Mouse (Mus musculus) liver, embryonic 16.5 days (tissue): ENCODE results near the gene Large1. TPM values are rescaled to one million over a fixed set of nuclear protein-coding genes. Genes with fewer than 3 reads are reported as not detected.

ENCODE experiments used
- ATAC-seq: fragments of 200-750 bp; cut with Nextera tagmentation; 2 replicates; pipeline ENCODE4 v1.8.0; 2017; ENCODE audit warnings: low read depth, mild to moderate bottlenecking, moderate number of reproducible peaks, moderate library complexity
- H3K27ac ChIP-seq: fragments of 300-500 bp; sonication (generic); 2 replicates; pipeline ENCODE4 v1.5.1; 2014; ENCODE audit warnings: mild to moderate bottlenecking, low read length
- H3K27me3 ChIP-seq: fragments of 300-500 bp; sonication (generic); 2 replicates; pipeline ENCODE4 v1.6.1; 2014; ENCODE audit warnings: low read depth, low read length, mixed read lengths; ENCODE audit not compliant: control insufficient read depth, insufficient read depth
- H3K36me3 ChIP-seq: fragments of 300-500 bp; sonication (generic); 2 replicates; pipeline ENCODE4 v1.6.1; 2014; ENCODE audit warnings: mild to moderate bottlenecking; ENCODE audit not compliant: control insufficient read depth, insufficient read depth
- H3K4me1 ChIP-seq: fragments of 300-500 bp; sonication (generic); 2 replicates; pipeline ENCODE4 v1.6.1; 2014; ENCODE audit warnings: low read depth, low read length, mixed read lengths; ENCODE audit not compliant: control insufficient read depth
- H3K4me2 ChIP-seq: fragments of 300-500 bp; sonication (generic); 2 replicates; pipeline ENCODE4 v1.6.1; 2014; ENCODE audit warnings: low read depth, low read length, mixed read lengths
- H3K4me3 ChIP-seq: fragments of 300-500 bp; sonication (generic); 2 replicates; pipeline ENCODE4 v1.5.1; 2014; ENCODE audit warnings: low read depth, mild to moderate bottlenecking, low read length
- H3K9ac ChIP-seq: fragments of 300-500 bp; sonication (generic); 2 replicates; pipeline ENCODE4 v1.6.1; 2014; ENCODE audit warnings: low read depth, low read length
- H3K9me3 ChIP-seq: fragments of 300-500 bp; sonication (generic); replicated peaks from 2 replicates; pipeline ENCODE4 v1.6.1; 2016; ENCODE audit warnings: low read length; ENCODE audit not compliant: control insufficient read depth
- WGBS: fragments of 180-500 bp; shearing (Covaris S2); extraction: QIAGEN DNeasy Blood & Tissue Kit; methylation state at CpG from one replicate; pipeline ENCODE4 v1.1.7; 2014; ENCODE audit not compliant: insufficient replicate concordance; 5-methylcytosine and 5-hydroxymethylcytosine counted together
- polyA plus RNA-seq: library from polyadenylated mRNA; unstranded; fragments of >200 nt; fragmentation: Nextera tagmentation; extraction: Ambion mirVana; gene quantifications from 2 replicates; pipeline ENCODE4 v1.2.1, GENCODE M21; 2015

Large1 gene
- polyA plus RNA-seq, 1 experiment from 2014 or later = 1.1 TPM

DNA sequence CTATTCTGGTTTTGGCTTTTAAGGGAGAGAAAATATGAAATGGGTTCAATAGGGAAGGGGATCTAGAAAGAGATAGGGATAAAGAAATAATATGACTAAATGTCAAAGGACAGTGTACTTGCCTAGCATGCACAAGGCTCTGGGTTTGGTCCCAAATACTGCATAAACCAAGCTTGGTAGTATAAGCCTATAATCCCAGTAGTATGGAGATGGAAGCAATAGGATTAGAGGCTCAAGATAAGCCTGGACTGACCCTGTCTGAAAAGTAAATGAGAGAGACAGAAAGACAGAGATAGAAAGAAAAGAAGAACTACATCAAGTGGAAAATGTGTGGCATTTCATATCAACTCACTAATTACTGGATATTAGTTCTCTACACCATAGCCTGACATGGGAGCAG, 180.7 kb downstream of the Large1 start:
- no peaks in the 10 kb centered on the region for H3K9me3 ChIP-seq
- H3K9ac ChIP-seq = no peak overlapping the region
- no peaks in the 10 kb centered on the region for H3K4me1 ChIP-seq
- H3K27ac ChIP-seq = no peak overlapping the region
- no peaks in the 10 kb centered on the region for H3K36me3 ChIP-seq
- ATAC-seq = no peak
- H3K4me2 ChIP-seq = no peak overlapping the region
- H3K27me3 ChIP-seq = no peaks in the 10 kb centered on the region
- H3K4me3 ChIP-seq = no peak overlapping the region

DNA sequence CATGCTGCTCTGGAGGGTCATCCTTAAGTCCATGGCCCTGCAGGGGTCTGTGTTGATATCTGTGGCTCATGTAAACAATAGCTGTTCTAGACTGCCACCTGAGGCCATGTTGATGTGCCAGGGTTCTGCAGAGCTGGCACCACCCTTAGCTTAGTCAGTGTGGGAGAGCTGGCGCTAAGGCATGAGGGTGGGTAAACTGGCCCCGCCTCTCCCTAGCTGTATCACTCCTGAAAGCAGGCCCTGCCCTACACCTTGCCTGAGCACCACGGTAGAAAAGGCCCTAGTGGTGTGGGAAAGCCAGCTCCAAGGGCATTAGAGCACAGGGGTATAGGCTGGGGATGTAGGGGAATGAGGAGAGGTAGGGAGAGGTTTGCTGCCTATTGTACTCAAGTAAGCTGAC, 191.3 kb downstream of the Large1 start:
- 37% methylated on average over 3 of the region's 3 CpGs for WGBS
- no peak for ATAC-seq

DNA sequence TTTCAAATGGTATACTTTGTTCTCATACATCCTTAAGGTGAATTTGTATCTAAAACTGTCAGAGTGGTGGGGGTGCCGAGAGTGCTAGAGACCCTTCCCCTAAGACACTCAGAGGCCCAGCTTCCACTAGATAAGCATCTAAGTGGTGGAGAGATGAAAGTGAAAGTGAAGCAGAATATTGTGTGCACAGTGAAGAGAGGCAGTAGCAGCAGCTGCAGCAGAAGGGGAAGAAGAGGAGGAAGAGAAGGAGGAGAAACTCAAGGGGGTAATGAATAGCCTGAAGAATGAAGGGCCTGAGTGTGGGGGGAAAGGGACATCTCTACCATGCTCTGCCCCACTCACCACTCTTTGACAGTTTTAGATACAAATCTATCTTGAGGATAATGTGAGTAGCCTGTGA, 191.8 kb downstream of the Large1 start:
- Histone ChIP-seq H3K9ac (no peak overlapping the region), H3K9me3 (no peaks in the 10 kb centered on the region), H3K4me1 (no peaks in the 10 kb centered on the region), H3K4me2 (no peak overlapping the region), H3K4me3 (no peak overlapping the region), H3K36me3 (no peaks in the 10 kb centered on the region), H3K27ac (no peak overlapping the region), H3K27me3 (no peaks in the 10 kb centered on the region)
- WGBS = 18% methylated on average over 1 of the region's 1 CpGs
- no peak for ATAC-seq

More for the DNA sequence above, 191.3 kb downstream of the Large1 start:
- Histone ChIP-seq H3K27ac (no peak overlapping the region), H3K9ac (no peak overlapping the region), H3K4me3 (no peak overlapping the region), H3K27me3 (no peaks in the 10 kb centered on the region), H3K4me2 (no peak overlapping the region), H3K36me3 (no peaks in the 10 kb centered on the region), H3K4me1 (no peaks in the 10 kb centered on the region), H3K9me3 (no peaks in the 10 kb centered on the region)

DNA sequence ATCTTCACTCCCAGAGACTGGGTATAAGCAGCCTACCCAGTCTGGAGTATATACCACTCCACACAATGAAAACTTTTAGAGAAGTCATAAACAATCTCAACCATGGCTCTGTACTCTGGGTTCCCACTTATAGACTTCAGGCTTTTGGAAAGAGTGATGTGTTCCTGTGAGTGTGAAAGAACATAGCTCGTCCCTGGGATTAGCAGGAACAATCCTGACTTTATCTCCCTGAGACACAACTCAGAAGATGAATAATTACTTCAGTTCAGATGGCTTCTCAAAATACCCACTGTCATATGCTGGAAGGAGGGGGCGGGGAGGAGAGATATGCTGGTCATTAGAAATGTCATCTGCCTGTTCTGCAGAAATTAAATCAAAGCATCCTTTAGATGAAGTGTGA, 192.4 kb downstream of the Large1 start:
- Histone ChIP-seq H3K9me3 (no peaks in the 10 kb centered on the region), H3K9ac (no peak overlapping the region), H3K4me2 (no peak overlapping the region), H3K27me3 (no peaks in the 10 kb centered on the region), H3K36me3 (no peaks in the 10 kb centered on the region), H3K4me1 (no peaks in the 10 kb centered on the region), H3K27ac (no peak overlapping the region), H3K4me3 (no peak overlapping the region)
- ATAC-seq = no peak
- WGBS = 37% methylated on average over 2 of the region's 2 CpGs

DNA sequence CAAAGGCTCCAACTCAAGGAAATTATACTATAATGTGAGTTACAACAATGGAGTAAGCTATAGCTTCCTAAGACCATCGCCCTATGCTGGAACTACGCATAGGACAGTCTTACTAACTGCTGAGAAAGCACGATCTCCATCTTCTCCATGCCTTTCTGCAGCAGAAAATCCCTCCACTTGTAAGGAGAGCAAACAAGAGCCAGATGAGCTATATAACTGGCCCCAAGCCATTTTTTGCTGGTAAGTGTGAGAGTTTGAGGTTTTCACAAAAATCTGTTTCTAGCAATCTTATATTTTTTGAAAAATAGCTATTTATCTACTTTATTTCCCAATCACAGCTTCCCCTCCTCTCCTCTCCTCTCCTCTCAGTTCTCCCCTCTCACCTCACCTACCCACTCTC, 206.1 kb downstream of the Large1 start:
- Histone ChIP-seq H3K9me3 (no peaks in the 10 kb centered on the region), H3K36me3 (no peaks in the 10 kb centered on the region), H3K4me1 (no peaks in the 10 kb centered on the region), H3K4me3 (no peak overlapping the region), H3K27me3 (no peaks in the 10 kb centered on the region), H3K4me2 (no peak overlapping the region), H3K27ac (no peak overlapping the region), H3K9ac (no peak overlapping the region)
- 68% methylated on average over 3 of the region's 3 CpGs for WGBS
- no peak for ATAC-seq

DNA sequence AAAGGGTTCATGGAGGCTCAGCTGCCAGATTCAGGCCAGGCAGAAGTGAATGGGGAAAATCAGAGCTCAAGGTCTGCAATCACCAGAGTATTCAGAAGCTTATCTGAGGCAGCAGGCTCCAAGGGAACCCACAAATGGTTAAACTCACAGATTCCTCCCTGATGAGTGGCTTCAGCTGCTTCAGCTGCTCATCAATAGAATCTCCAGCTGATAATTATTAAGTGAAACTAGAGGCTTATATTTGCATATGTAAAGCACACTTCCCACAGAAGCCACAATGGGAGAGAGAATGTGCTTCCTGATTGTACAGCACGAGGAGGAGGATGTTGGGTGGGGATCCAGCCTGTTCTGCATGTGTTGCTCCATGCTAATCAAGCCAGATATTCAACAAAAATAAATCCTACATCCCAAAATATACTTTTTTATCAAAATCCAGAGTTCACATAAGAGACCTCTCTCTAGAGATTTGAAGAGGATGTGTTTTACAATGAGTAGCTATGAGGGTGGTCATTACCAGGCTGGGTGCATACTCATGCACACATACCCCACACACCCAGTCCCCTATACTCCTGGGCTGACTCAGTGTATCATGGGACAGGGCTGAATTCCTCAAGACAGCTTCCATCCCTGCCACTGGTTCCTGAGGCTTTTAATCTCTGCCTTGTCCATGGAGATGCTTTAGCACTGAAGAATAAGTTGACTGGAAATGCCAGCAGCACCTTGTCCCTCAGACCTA, 210.5 kb downstream of the Large1 start:
- WGBS = 18% methylated on average over 1 of the region's 1 CpGs
- no peaks in the 10 kb centered on the region for H3K4me1 ChIP-seq
- H3K4me3 ChIP-seq = no peak overlapping the region
- no peaks in the 10 kb centered on the region for H3K36me3 ChIP-seq
- H3K27ac ChIP-seq = no peak overlapping the region
- no peaks in the 10 kb centered on the region for H3K27me3 ChIP-seq
- ATAC-seq = no peak
- H3K9me3 ChIP-seq = no peaks in the 10 kb centered on the region
- H3K4me2 ChIP-seq = no peak overlapping the region
- no peak overlapping the region for H3K9ac ChIP-seq

DNA sequence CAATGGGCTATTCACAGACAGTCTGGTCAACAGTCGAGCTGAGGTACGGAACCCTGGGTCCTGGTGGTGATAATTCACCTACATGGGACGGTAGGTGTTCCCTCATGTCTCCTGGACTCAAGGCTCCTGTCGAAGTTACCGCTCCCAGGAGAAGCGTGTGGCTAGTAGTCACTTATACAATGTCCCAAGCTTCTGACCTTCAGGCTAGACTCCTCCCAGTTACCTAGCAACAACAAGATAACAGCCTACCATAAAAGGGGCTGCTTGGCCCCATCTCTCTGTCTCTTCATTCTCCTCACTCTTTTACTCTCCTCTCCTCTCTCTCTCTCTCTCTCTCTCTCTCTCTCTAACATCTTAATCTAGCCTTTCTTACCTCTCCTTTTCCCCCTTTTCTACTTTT, 217.9 kb downstream of the Large1 start:
- no peak overlapping the region for H3K9ac ChIP-seq
- H3K4me3 ChIP-seq = no peak overlapping the region
- no peak overlapping the region for H3K4me2 ChIP-seq
- no peak for ATAC-seq
- H3K9me3 ChIP-seq = no peaks in the 10 kb centered on the region
- H3K36me3 ChIP-seq = no peaks in the 10 kb centered on the region
- H3K27ac ChIP-seq = no peak overlapping the region
- no peaks in the 10 kb centered on the region for H3K27me3 ChIP-seq
- no peaks in the 10 kb centered on the region for H3K4me1 ChIP-seq
- whole genome bisulfite sequencing = 63% methylated on average over 6 of the region's 6 CpGs

DNA sequence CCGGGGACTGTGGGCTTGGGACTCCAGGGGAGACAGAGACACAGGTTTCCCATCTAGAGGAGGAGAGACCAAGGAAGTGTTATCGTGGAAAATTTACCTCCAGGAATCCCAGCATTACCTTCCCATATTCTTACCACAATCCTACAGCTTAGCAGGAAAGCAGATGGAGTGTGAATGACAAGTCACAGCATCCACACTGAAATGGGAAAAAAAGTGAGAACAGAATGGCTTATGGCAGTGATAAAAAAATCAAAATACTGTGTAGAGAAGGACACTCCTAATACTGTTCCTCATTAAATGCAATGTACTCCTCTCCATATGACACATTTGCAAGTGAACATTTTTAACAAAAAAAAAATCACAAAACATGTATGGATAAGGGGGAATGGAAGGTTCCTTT, 221.3 kb downstream of the Large1 start:
- no peak overlapping the region for H3K27ac ChIP-seq
- H3K9ac ChIP-seq = no peak overlapping the region
- no peaks in the 10 kb centered on the region for H3K4me1 ChIP-seq
- no peak overlapping the region for H3K4me3 ChIP-seq
- no peaks in the 10 kb centered on the region for H3K27me3 ChIP-seq
- H3K9me3 ChIP-seq = no peaks in the 10 kb centered on the region
- no peaks in the 10 kb centered on the region for H3K36me3 ChIP-seq
- ATAC-seq = no peak
- H3K4me2 ChIP-seq = no peak overlapping the region
- 67% methylated on average over 2 of the region's 2 CpGs for WGBS

DNA sequence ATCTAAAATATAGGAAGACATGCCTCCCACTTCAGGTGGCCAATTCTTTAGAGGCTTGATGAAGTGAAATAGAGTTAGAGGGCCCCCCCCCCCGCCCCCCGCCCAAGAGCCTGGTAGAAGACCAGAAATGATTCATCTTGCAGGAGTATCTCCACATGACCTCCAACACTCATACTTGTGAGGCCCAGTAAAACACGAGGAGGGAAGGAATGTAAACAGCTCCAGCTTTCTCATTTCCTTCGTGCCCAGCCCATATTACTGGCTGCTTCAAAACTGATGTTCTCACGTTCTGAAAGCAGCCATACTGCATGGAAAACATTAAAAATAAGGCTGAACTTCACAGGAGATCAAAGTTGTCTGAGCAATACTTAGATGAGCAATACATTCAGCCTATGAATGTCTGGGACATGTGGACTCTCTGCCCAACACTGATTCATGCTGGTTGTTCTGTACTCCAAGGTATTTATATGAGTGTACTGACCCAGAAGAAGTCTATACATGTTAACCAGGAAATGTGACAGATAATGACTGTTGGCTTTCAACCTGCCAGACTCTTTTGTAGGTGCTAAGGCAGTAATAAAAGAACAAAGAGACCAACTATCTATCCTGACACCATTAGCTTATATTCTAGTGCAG, 229.4 kb downstream of the Large1 start:
- H3K4me2 ChIP-seq = no peak overlapping the region
- H3K4me3 ChIP-seq = no peak overlapping the region
- H3K27ac ChIP-seq = no peak overlapping the region
- no peaks in the 10 kb centered on the region for H3K36me3 ChIP-seq
- H3K27me3 ChIP-seq = no peaks in the 10 kb centered on the region
- no peaks in the 10 kb centered on the region for H3K9me3 ChIP-seq
- ATAC-seq = no peak
- 48% methylated on average over 5 of the region's 5 CpGs for WGBS
- H3K9ac ChIP-seq = no peak overlapping the region
- H3K4me1 ChIP-seq = no peaks in the 10 kb centered on the region
